Mouse (Mus musculus) testis, adult 2 months (tissue): ENCODE data around the gene Kcnh6.

Experiments used
- CTCF ChIP-seq: fragments of 200-500 bp; IDR thresholded peaks from 2 replicates; pipeline ENCODE4 v1.5.1; 2012; ENCODE audit warnings: low read depth, mild to moderate bottlenecking, inconsistent platforms, low read length, moderate library complexity; ENCODE audit not compliant: control insufficient read depth, insufficient read depth, insufficient replicate concordance
- POLR2A ChIP-seq: fragments of 200-500 bp; IDR thresholded peaks from 2 replicates; pipeline ENCODE4 v1.6.1; 2012; ENCODE audit warnings: low read depth, mild to moderate bottlenecking, inconsistent platforms, low read length, moderate library complexity; ENCODE audit not compliant: control insufficient read depth

- no peak for TF ChIP-seq POLR2A
- no peak for TF ChIP-seq CTCF
Measured at GRCm38 (mm10) chr11:106033491-106033919, 25.6 kb downstream of the Kcnh6 start.
